ENCODE assay signal across 10 mouse cellular contexts in genomic region chr11:46631635-46632034, GRCm38 (mm10). TPM values are rescaled to one million over a fixed set of nuclear protein-coding genes. Genes with fewer than 3 reads are reported as not detected.
DNase-seq lines count a peak whose midpoint lies in the region; ATAC-seq lines count a peak whose summit lies in the region.
"Had no signal": no experiment of that assay in that cellular context is flagged by ENCODE, and none has a peak within 500 bp of the region (broad histone marks: within the 10 kb centered on the region; RNA-seq: fewer than 3 reads in every experiment).

No protein-coding gene starts in this region.

- DNase-seq in cerebellum, postnatal 14 days = peak; percentile 40 to 52
- peak; percentile 55 for DNase-seq in CD4-positive, CD25-positive, alpha-beta regulatory T cell, adult 2 months (ENCODE audit: low read depth, low spot score)
- DNase-seq in c-Kit-positive CD71-positive TER-119-positive erythroid progenitor cells, embryonic 14.5 days (ENCODE audit: low spot score) = peak; percentile 2
- DNase-seq in frontal cortex, postnatal 36 days (ENCODE audit: low spot score in 2 of 2) = peak; percentile 21 to 41
- DNase-seq in left cerebral cortex, adult 11 months (ENCODE audit: low spot score) = peak; percentile 7
- DNase-seq in midbrain, embryonic 11.5 days (ENCODE audit: low spot score, missing footprints) = no peak
- DNase-seq in testis, postnatal 10 days (ENCODE audit: low spot score) = peak; percentile 60

- H3K27ac ChIP-seq in midbrain, embryonic 11.5 days (ENCODE audit: low read depth, low read length) = no peak overlapping the region
- H3K27ac ChIP-seq: macrophage had no signal

- H3K4me1 ChIP-seq in midbrain, embryonic 11.5 days (ENCODE audit: control insufficient read depth, insufficient read depth, low read length) = no peaks in the 10 kb centered on the region

- no peaks in the 10 kb centered on the region for H3K27me3 ChIP-seq in midbrain, embryonic 11.5 days (ENCODE audit: control insufficient read depth, insufficient read depth, low read length)

- no peak overlapping the region for H3K9ac ChIP-seq in midbrain, embryonic 11.5 days (ENCODE audit: low read length)

- ATAC-seq in cerebellum, adult (ENCODE audit: insufficient number of reproducible peaks, low FRiP score, low TSS enrichment) = no peak
- peak; percentile 63; the same call in 1 of the 2 replicates for ATAC-seq in midbrain, embryonic 11.5 days (ENCODE audit: low FRiP score)

- H3K4me2 ChIP-seq in midbrain, embryonic 11.5 days = no peak overlapping the region

- no peaks in the 10 kb centered on the region for H3K36me3 ChIP-seq in midbrain, embryonic 11.5 days (ENCODE audit: control insufficient read depth, insufficient read depth, low read length)

- 35% methylated on average over 3 of the region's 3 CpGs for WGBS in midbrain, embryonic 11.5 days

- H3K9me3 ChIP-seq in midbrain, embryonic 11.5 days (ENCODE audit: control insufficient read depth, low read length) = no peaks in the 10 kb centered on the region

- no peak overlapping the region for H3K4me3 ChIP-seq in midbrain, embryonic 11.5 days (ENCODE audit: low read depth, low read length)

RNA-seq across cellular contexts. Expression of gene Dppa1, which starts 2.6 kb away (rescaled TPM):
- polyA plus RNA-seq in midbrain, embryonic 11.5 days (2014; fragmentation: Nextera tagmentation; extraction: Ambion mirVana) = not detected in 2 replicates
- polyA plus RNA-seq: C2C12, macrophage had no signal
